ENCODE assay signal across 18 mouse cellular contexts in genomic region chr7:101072123-101072740, GRCm38 (mm10).
"Had no signal": no experiment of that assay in that cellular context is flagged by ENCODE, and none has a peak within 500 bp of the region (broad histone marks: within the 10 kb centered on the region; RNA-seq: fewer than 3 reads in every experiment).

No protein-coding gene starts in this region.

- ATAC-seq: hindbrain, postnatal 0 days; midbrain, embryonic 15.5 days had no signal

- DNase-seq: kidney, adult 18-20 months; kidney, adult 9 months; kidney, postnatal 14 days; kidney, postnatal 4 days; lung, adult 2 months; lung, postnatal 14 days; lung, postnatal 4 days; retina, postnatal 1 day; right cerebral cortex, postnatal 25 days; spleen, adult 18-20 months; thymus, adult 18-20 months; thymus, postnatal 14 days had no signal

- H3K36me3 ChIP-seq: midbrain, embryonic 12.5 days; midbrain, embryonic 15.5 days; neural tube, embryonic 13.5 days had no signal

- H3K4me3 ChIP-seq: midbrain, embryonic 12.5 days; midbrain, embryonic 15.5 days; myocyte; neural tube, embryonic 13.5 days had no signal

- H3K4me1 ChIP-seq: midbrain, embryonic 12.5 days; midbrain, embryonic 15.5 days; neural tube, embryonic 13.5 days had no signal

- H3K27ac ChIP-seq: hindbrain, postnatal 0 days; liver, embryonic 14.5 days; midbrain, embryonic 12.5 days; midbrain, embryonic 15.5 days; neural tube, embryonic 13.5 days had no signal

- H3K27me3 ChIP-seq: midbrain, embryonic 12.5 days; midbrain, embryonic 15.5 days; neural tube, embryonic 13.5 days had no signal

- H3K4me2 ChIP-seq: midbrain, embryonic 12.5 days; midbrain, embryonic 15.5 days; neural tube, embryonic 13.5 days had no signal

- H3K9me3 ChIP-seq: midbrain, embryonic 12.5 days; midbrain, embryonic 15.5 days; neural tube, embryonic 13.5 days had no signal

- H3K9ac ChIP-seq: liver, embryonic 14.5 days; midbrain, embryonic 12.5 days; midbrain, embryonic 15.5 days; neural tube, embryonic 13.5 days had no signal
